Mouse (Mus musculus) liver, adult 2 months (tissue): Measurements from ENCODE around the gene Elp5.

Source experiments
- CTCF ChIP-seq: fragments of 200-500 bp; IDR thresholded peaks from 2 replicates; pipeline ENCODE4 v1.5.1; 2011; ENCODE audit warnings: low read depth, low read length, control low read depth
- POLR2A ChIP-seq: fragments of 200-500 bp; IDR thresholded peaks from 2 replicates; pipeline ENCODE4 v1.6.1; 2011; ENCODE audit warnings: low read length, control low read depth; ENCODE audit not compliant: insufficient read depth; ENCODE audit errors: extremely low read depth

- TF ChIP-seq CTCF (no peak), POLR2A (no peak)
Observed at GRCm38 (mm10) chr11:69989949-69990348, 7.6 kb upstream of the Elp5 start.
